Mouse (Mus musculus) neural tube, embryonic 15.5 days (tissue): ENCODE measurements around the gene Iffo1. TPM values are rescaled to one million over a fixed set of nuclear protein-coding genes. Genes with fewer than 3 reads are reported as not detected.

Experiments
- ATAC-seq: fragments of 200-750 bp; cut with Nextera tagmentation; 2 replicates; pipeline ENCODE4 v1.8.0; 2017; ENCODE audit warnings: mild to moderate bottlenecking, moderate TSS enrichment, moderate library complexity; ENCODE audit not compliant: low FRiP score
- H3K27ac ChIP-seq: fragments of 300-500 bp; sonication (generic); replicated peaks from 2 replicates; pipeline ENCODE4 v1.5.1; 2015; ENCODE audit warnings: mild to moderate bottlenecking, inconsistent platforms
- H3K27me3 ChIP-seq: fragments of 300-500 bp; sonication (generic); replicated peaks from 2 replicates; pipeline ENCODE4 v1.6.1; 2015; ENCODE audit warnings: inconsistent platforms
- H3K36me3 ChIP-seq: fragments of 300-500 bp; sonication (generic); 2 replicates; pipeline ENCODE4 v1.6.1; 2015; ENCODE audit warnings: inconsistent platforms
- H3K4me1 ChIP-seq: fragments of 300-500 bp; sonication (generic); 2 replicates; pipeline ENCODE4 v1.6.1; 2015; ENCODE audit warnings: inconsistent platforms
- H3K4me2 ChIP-seq: fragments of 300-500 bp; sonication (generic); 2 replicates; pipeline ENCODE4 v1.6.1; 2015; ENCODE audit warnings: inconsistent platforms, mild to moderate bottlenecking, moderate library complexity
- H3K4me3 ChIP-seq: fragments of 300-500 bp; sonication (generic); replicated peaks from 2 replicates; pipeline ENCODE4 v1.5.1; 2015; ENCODE audit warnings: mild to moderate bottlenecking, inconsistent platforms
- H3K9ac ChIP-seq: fragments of 300-500 bp; sonication (generic); replicated peaks from 2 replicates; pipeline ENCODE4 v1.6.1; 2015; ENCODE audit warnings: mild to moderate bottlenecking, inconsistent platforms
- H3K9me3 ChIP-seq: fragments of 300-500 bp; sonication (generic); replicated peaks from 2 replicates; pipeline ENCODE4 v1.6.1; 2016; ENCODE audit warnings: inconsistent platforms
- WGBS: fragments of 180-500 bp; shearing (Covaris S2); methylation state at CpG from one replicate; pipeline ENCODE4 v1.1.7; 2015; ENCODE audit warnings: mixed read lengths; 5-methylcytosine and 5-hydroxymethylcytosine counted together
- polyA plus RNA-seq: library from polyadenylated mRNA; unstranded; fragments of >200 nt; fragmentation: Nextera tagmentation; extraction: Ambion mirVana; gene quantifications from 2 replicates; pipeline ENCODE4 v1.2.1, GENCODE M21; 2015

The Iffo1 gene
- polyA plus RNA-seq, 1 experiment from 2014 or later = 24.6 TPM

GRCm38 (mm10) chr6:125109371-125109770, 35.7 kb upstream of the Iffo1 start:
- no peak overlapping the region for H3K4me2 ChIP-seq
- H3K4me1 ChIP-seq = no peaks in the 10 kb centered on the region
- no peak overlapping the region for H3K9ac ChIP-seq
- no peaks in the 10 kb centered on the region for H3K27me3 ChIP-seq
- peaks cover 98% of the 10 kb centered on the region for H3K36me3 ChIP-seq
- 95% methylated on average over 14 of the region's 14 CpGs for WGBS
- no peak overlapping the region for H3K27ac ChIP-seq
- H3K9me3 ChIP-seq = no peaks in the 10 kb centered on the region
- ATAC-seq = no peak
- H3K4me3 ChIP-seq = no peak overlapping the region

- Histone ChIP-seq H3K4me1 (no peaks in the 10 kb centered on the region), H3K9ac (no peak overlapping the region), H3K36me3 (peaks cover 94% of the 10 kb centered on the region), H3K4me3 (no peak overlapping the region), H3K27ac (no peak overlapping the region), H3K4me2 (no peak overlapping the region), H3K27me3 (no peaks in the 10 kb centered on the region), H3K9me3 (no peaks in the 10 kb centered on the region)
- 93% methylated on average over 7 of the region's 7 CpGs for WGBS
- ATAC-seq = no peak
Measured at GRCm38 (mm10) chr6:125110927-125111326, 34.1 kb upstream of the Iffo1 start.

- Histone ChIP-seq H3K4me1 (no peaks in the 10 kb centered on the region), H3K9ac (no peak overlapping the region), H3K27ac (no peak overlapping the region), H3K4me2 (no peak overlapping the region), H3K36me3 (peaks cover 94% of the 10 kb centered on the region), H3K27me3 (no peaks in the 10 kb centered on the region), H3K9me3 (no peaks in the 10 kb centered on the region), H3K4me3 (no peak overlapping the region)
- WGBS = 96% methylated on average over 11 of the region's 11 CpGs
- no peak for ATAC-seq
Measured at GRCm38 (mm10) chr6:125112553-125112952, 32.5 kb upstream of the Iffo1 start.

- no peak overlapping the region for H3K9ac ChIP-seq
- WGBS = 96% methylated on average over 8 of the region's 8 CpGs
- no peak overlapping the region for H3K4me3 ChIP-seq
- no peaks in the 10 kb centered on the region for H3K9me3 ChIP-seq
- H3K27me3 ChIP-seq = no peaks in the 10 kb centered on the region
- H3K27ac ChIP-seq = no peak overlapping the region
- no peak for ATAC-seq
- H3K4me2 ChIP-seq = no peak overlapping the region
- H3K36me3 ChIP-seq = peaks cover 95% of the 10 kb centered on the region
- no peaks in the 10 kb centered on the region for H3K4me1 ChIP-seq
Measured at GRCm38 (mm10) chr6:125119387-125119786, 25.7 kb upstream of the Iffo1 start.

GRCm38 (mm10) chr6:125128724-125129123, 16.3 kb upstream of the Iffo1 start:
- Histone ChIP-seq H3K9me3 (no peaks in the 10 kb centered on the region), H3K4me1 (peaks cover 22% of the 10 kb centered on the region), H3K4me2 (no peak overlapping the region), H3K9ac (no peak overlapping the region), H3K36me3 (peaks cover 71% of the 10 kb centered on the region), H3K27me3 (no peaks in the 10 kb centered on the region), H3K4me3 (no peak overlapping the region), H3K27ac (no peak overlapping the region)
- no peak for ATAC-seq
- WGBS = 91% methylated on average over 12 of the region's 12 CpGs

- Histone ChIP-seq H3K4me3 (no peak overlapping the region), H3K36me3 (peaks cover 71% of the 10 kb centered on the region), H3K27me3 (no peaks in the 10 kb centered on the region), H3K9me3 (no peaks in the 10 kb centered on the region), H3K4me2 (no peak overlapping the region), H3K4me1 (peaks cover 22% of the 10 kb centered on the region), H3K27ac (no peak overlapping the region), H3K9ac (no peak overlapping the region)
- ATAC-seq = no peak
- 86% methylated on average over 19 of the region's 20 CpGs for WGBS
Measured at GRCm38 (mm10) chr6:125129710-125130402, 15.2 kb upstream of the Iffo1 start.

- Histone ChIP-seq H3K4me3 (peak within 1 kb of the TSS; percentile 91), H3K9me3 (no peaks in the 10 kb centered on the region), H3K27ac (peak within 1 kb of the TSS; percentile 89), H3K36me3 (peaks cover 69% of the 10 kb centered on the region), H3K4me1 (peaks cover 22% of the 10 kb centered on the region), H3K9ac (peak within 1 kb of the TSS; percentile 84), H3K4me2 (peak within 1 kb of the TSS; percentile 91), H3K27me3 (no peaks in the 10 kb centered on the region)
- ATAC-seq = peak; percentile 96
- WGBS = under 1% methylated on average over 66 of the region's 66 CpGs
Measured at GRCm38 (mm10) chr6:125131302-125132156, 13.5 kb upstream of the Iffo1 start, which contains the start of gene Nop2. TSS of gene Nop2 (plus strand) at chr6:125131909.

GRCm38 (mm10) chr6:125132470-125132869, 12.6 kb upstream of the Iffo1 start:
- no peak overlapping the region for H3K27ac ChIP-seq
- H3K4me2 ChIP-seq = peak overlapping the region; percentile 91
- 6% methylated on average over 11 of the region's 11 CpGs for WGBS
- peak overlapping the region; percentile 91 for H3K4me3 ChIP-seq
- no peak for ATAC-seq
- H3K9me3 ChIP-seq = no peaks in the 10 kb centered on the region
- H3K4me1 ChIP-seq = peaks cover 22% of the 10 kb centered on the region
- H3K27me3 ChIP-seq = no peaks in the 10 kb centered on the region
- peaks cover 69% of the 10 kb centered on the region for H3K36me3 ChIP-seq
- H3K9ac ChIP-seq = peak overlapping the region; percentile 84

- Histone ChIP-seq H3K27ac (no peak overlapping the region), H3K4me2 (no peak overlapping the region), H3K9me3 (no peaks in the 10 kb centered on the region), H3K4me1 (peaks cover 15% of the 10 kb centered on the region), H3K36me3 (peaks cover 83% of the 10 kb centered on the region), H3K4me3 (no peak overlapping the region), H3K9ac (no peak overlapping the region), H3K27me3 (no peaks in the 10 kb centered on the region)
- no peak for ATAC-seq
- 87% methylated on average over 19 of the region's 19 CpGs for WGBS
Measured at GRCm38 (mm10) chr6:125137002-125137671, 7.9 kb upstream of the Iffo1 start.

GRCm38 (mm10) chr6:125139747-125140146, 5.3 kb upstream of the Iffo1 start:
- H3K27me3 ChIP-seq = no peaks in the 10 kb centered on the region
- H3K4me3 ChIP-seq = no peak overlapping the region
- H3K36me3 ChIP-seq = peaks cover 87% of the 10 kb centered on the region
- 92% methylated on average over 7 of the region's 7 CpGs for WGBS
- H3K9ac ChIP-seq = no peak overlapping the region
- no peak for ATAC-seq
- H3K4me2 ChIP-seq = no peak overlapping the region
- no peak overlapping the region for H3K27ac ChIP-seq
- peaks cover 9% of the 10 kb centered on the region for H3K4me1 ChIP-seq
- H3K9me3 ChIP-seq = no peaks in the 10 kb centered on the region

GRCm38 (mm10) chr6:125142436-125142835, 2.6 kb upstream of the Iffo1 start:
- Histone ChIP-seq H3K4me3 (no peak overlapping the region), H3K27ac (no peak overlapping the region), H3K4me1 (peaks cover 31% of the 10 kb centered on the region), H3K9ac (no peak overlapping the region), H3K4me2 (no peak overlapping the region), H3K36me3 (peaks cover 63% of the 10 kb centered on the region), H3K27me3 (no peaks in the 10 kb centered on the region), H3K9me3 (no peaks in the 10 kb centered on the region)
- 92% methylated on average over 8 of the region's 8 CpGs for WGBS
- no peak for ATAC-seq
